Mouse (Mus musculus): Measurements from ENCODE around the gene Smdt1. TPM values are rescaled to one million over a fixed set of nuclear protein-coding genes. Genes with fewer than 3 reads are reported as not detected.

The Smdt1 gene
- polyA plus RNA-seq, 1 experiment from 2014 or later = 392 TPM

DNA sequence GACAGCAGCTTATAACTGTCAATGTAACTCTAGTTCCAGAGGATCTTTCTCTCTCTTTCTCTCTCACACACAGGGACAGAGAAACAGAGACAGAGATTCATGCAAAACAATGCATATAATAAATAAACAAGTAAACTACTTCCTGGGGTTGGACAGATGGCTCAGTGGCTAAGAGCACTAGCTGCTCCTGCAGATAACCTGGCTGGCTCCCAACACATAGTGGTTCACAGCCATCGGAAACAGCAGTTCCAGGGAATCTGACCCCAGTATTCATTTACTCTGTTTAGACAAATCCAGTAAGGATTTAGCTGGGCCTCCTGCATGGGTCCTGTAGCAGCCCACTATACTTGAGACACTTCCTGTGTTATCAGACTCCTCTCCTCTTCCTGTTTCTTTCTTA, 19.1 kb upstream of the Smdt1 start:
- no peak for ATAC-seq (ENCODE audit: low read depth)
- 69% methylated on average over 1 of the region's 1 CpGs for whole genome bisulfite sequencing
- H3K4me2 ChIP-seq (ENCODE audit: low read depth, low read length) = no peak overlapping the region

DNA sequence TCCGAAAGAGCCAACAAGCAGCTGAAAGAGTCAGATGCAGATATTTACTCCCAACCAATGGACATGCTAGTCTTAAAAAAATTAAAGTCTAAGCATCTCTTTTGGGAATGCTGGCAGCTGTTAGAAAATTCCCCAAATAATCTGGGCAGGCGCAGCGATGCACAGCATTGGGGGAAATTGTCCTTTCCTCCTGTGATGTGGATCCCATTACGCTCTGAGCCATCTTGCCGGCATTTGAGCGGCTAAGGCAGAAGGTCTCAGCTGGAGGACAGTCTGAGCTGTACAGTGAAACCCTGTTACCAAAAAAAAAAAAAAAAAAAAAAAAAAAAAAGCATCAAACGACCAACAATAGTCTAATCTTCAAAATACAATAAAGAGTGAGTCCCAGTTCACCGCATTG, 16.6 kb upstream of the Smdt1 start:
- H3K27me3 ChIP-seq (ENCODE audit: control insufficient read depth, insufficient read depth, low read length) = no peaks in the 10 kb centered on the region
- no peak overlapping the region for H3K4me2 ChIP-seq (ENCODE audit: low read depth, low read length)
- H3K4me3 ChIP-seq (ENCODE audit: low read depth, low read length) = no peak overlapping the region
- no peaks in the 10 kb centered on the region for H3K9me3 ChIP-seq (ENCODE audit: control insufficient read depth, low read length)
- no peak overlapping the region for H3K9ac ChIP-seq (replicated peaks; ENCODE audit: low read depth, low read length)
- H3K4me1 ChIP-seq (ENCODE audit: control insufficient read depth, insufficient read depth, low read length) = no peaks in the 10 kb centered on the region
- WGBS = 80% methylated on average over 8 of the region's 8 CpGs
- H3K36me3 ChIP-seq (ENCODE audit: control insufficient read depth, insufficient read depth, low read length) = no peaks in the 10 kb centered on the region
- no peak overlapping the region for H3K27ac ChIP-seq (ENCODE audit: low read depth, low read length)
- no peak for ATAC-seq (ENCODE audit: low read depth)

More for the DNA sequence above, 19.1 kb upstream of the Smdt1 start:
- Histone ChIP-seq H3K27ac (ENCODE audit: low read depth, low read length) (no peak overlapping the region), H3K4me1 (ENCODE audit: control insufficient read depth, insufficient read depth, low read length) (no peaks in the 10 kb centered on the region), H3K9ac (replicated peaks; ENCODE audit: low read depth, low read length) (no peak overlapping the region), H3K9me3 (ENCODE audit: control insufficient read depth, low read length) (no peaks in the 10 kb centered on the region), H3K4me3 (ENCODE audit: low read depth, low read length) (no peak overlapping the region), H3K36me3 (ENCODE audit: control insufficient read depth, insufficient read depth, low read length) (no peaks in the 10 kb centered on the region), H3K27me3 (ENCODE audit: control insufficient read depth, insufficient read depth, low read length) (no peaks in the 10 kb centered on the region)

DNA sequence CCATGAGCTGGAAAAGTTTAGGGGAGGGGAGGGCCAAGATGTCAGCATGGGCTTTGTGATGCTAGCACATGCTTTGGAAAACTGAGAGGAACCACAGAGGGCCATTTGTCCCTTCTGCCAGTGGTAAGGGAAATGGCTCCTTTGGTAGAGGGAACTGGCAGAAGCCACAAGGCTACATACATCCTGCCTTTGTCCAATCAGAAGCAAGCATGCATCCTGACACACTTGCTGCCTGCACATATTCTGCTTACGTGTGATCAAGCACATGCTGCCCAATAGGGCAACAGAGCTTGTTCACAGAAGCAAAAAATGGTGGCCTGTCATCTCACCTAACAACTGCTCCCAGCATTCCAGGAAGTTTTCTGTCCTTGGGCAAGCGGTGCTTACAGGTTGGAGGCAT, 13.4 kb upstream of the Smdt1 start:
- Histone ChIP-seq H3K27me3 (ENCODE audit: control insufficient read depth, insufficient read depth, low read length) (no peaks in the 10 kb centered on the region), H3K9ac (replicated peaks; ENCODE audit: low read depth, low read length) (no peak overlapping the region), H3K36me3 (ENCODE audit: control insufficient read depth, insufficient read depth, low read length) (no peaks in the 10 kb centered on the region), H3K4me3 (ENCODE audit: low read depth, low read length) (no peak overlapping the region), H3K9me3 (ENCODE audit: control insufficient read depth, low read length) (no peaks in the 10 kb centered on the region), H3K4me1 (ENCODE audit: control insufficient read depth, insufficient read depth, low read length) (no peaks in the 10 kb centered on the region), H3K27ac (ENCODE audit: low read depth, low read length) (no peak overlapping the region), H3K4me2 (ENCODE audit: low read depth, low read length) (no peak overlapping the region)
- ATAC-seq (ENCODE audit: low read depth) = no peak
- 72% methylated on average over 2 of the region's 2 CpGs for WGBS

DNA sequence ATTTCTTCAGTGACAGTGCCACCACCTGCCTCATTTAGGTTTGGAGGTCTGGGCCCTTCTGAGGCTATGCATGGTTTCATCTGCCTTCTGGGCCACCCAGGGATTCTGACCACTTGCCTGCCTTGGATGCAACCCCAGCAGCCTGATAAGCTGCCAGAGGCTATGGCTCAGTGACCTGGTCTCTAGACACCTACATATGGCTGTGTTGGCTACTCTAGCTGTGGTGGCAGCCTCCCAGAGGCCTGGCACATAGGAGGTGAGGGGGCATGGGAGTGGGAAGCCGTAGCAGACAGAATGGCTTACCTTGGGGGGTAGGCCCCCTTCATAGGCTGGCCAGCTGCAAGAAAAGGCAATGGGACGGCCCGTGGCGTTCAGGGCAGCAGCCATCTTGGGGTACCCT, 3.6 kb upstream of the Smdt1 start:
- Histone ChIP-seq H3K4me3 (ENCODE audit: low read depth, low read length) (no peak overlapping the region), H3K4me1 (ENCODE audit: control insufficient read depth, insufficient read depth, low read length) (peaks cover 11% of the 10 kb centered on the region; the same call in 1 of the 2 replicates), H3K27ac (ENCODE audit: low read depth, low read length) (no peak overlapping the region), H3K9ac (replicated peaks; ENCODE audit: low read depth, low read length) (no peak overlapping the region), H3K27me3 (ENCODE audit: control insufficient read depth, insufficient read depth, low read length) (peaks cover 1% of the 10 kb centered on the region), H3K36me3 (ENCODE audit: control insufficient read depth, insufficient read depth, low read length) (0 out of 2 replicates have a peak, but pooled peaks cover 15% of the 10 kb centered on the region), H3K4me2 (ENCODE audit: low read depth, low read length) (no peak overlapping the region), H3K9me3 (ENCODE audit: control insufficient read depth, low read length) (no peaks in the 10 kb centered on the region)
- no peak for ATAC-seq (ENCODE audit: low read depth)
- 97% methylated on average over 4 of the region's 4 CpGs for WGBS

DNA sequence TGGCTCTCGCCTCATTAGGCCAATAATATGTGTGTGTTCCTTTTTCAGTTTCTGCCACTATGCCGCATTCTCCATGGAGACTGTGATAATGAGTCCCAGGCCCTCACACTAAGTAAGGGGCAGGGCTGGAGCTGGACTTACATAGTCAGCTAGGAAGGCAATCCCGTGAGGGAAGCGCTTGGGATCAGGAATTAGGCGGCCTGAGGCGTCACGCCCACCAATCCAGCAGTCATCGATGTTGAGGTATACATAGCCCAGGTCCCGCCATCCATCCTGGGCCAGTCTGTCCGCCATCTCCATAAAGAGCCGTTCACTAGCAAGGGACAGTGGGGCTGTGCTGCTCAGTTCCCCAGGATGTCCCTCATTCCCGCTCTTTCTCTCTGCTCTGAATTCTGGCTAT, 2.1 kb upstream of the Smdt1 start:
- Histone ChIP-seq H3K36me3 (ENCODE audit: control insufficient read depth, insufficient read depth, low read length) (0 out of 2 replicates have a peak, but pooled peaks cover 15% of the 10 kb centered on the region), H3K27ac (ENCODE audit: low read depth, low read length) (no peak overlapping the region), H3K4me1 (ENCODE audit: control insufficient read depth, insufficient read depth, low read length) (peaks cover 18% of the 10 kb centered on the region; the same call in 1 of the 2 replicates), H3K9ac (replicated peaks; ENCODE audit: low read depth, low read length) (no peak overlapping the region), H3K4me3 (ENCODE audit: low read depth, low read length) (no peak overlapping the region), H3K4me2 (ENCODE audit: low read depth, low read length) (no peak overlapping the region), H3K9me3 (ENCODE audit: control insufficient read depth, low read length) (no peaks in the 10 kb centered on the region), H3K27me3 (ENCODE audit: control insufficient read depth, insufficient read depth, low read length) (peaks cover 8% of the 10 kb centered on the region)
- 63% methylated on average over 12 of the region's 12 CpGs for WGBS
- ATAC-seq (ENCODE audit: low read depth) = no peak

DNA sequence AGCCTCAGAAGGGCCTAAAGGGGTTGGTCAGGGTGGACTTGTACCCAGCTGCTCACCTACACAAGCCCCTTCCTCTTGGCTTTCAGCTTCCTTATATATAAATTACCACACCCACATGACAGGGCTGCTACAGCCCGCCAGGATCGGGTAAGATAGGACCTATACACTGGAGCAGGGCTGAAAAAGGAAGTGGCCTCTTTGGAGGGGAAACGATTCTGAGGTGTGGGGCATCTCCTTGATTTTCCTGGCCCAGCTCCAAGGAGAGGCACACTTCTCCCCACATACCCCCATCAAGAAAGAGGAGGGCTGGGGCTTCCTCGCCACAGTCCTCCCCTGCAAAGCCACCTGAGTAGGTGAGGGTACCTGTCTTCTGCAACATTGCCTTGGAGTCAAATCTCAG, 884 bp upstream of the Smdt1 start:
- Histone ChIP-seq H3K27ac (ENCODE audit: low read depth, low read length) (no peak overlapping the region), H3K36me3 (ENCODE audit: control insufficient read depth, insufficient read depth, low read length) (0 out of 2 replicates have a peak, but pooled peaks cover 15% of the 10 kb centered on the region), H3K9ac (replicated peaks; ENCODE audit: low read depth, low read length) (peak overlapping the region; percentile 51; the same call in 1 of the 2 replicates), H3K4me3 (ENCODE audit: low read depth, low read length) (peak overlapping the region; percentile 45), H3K27me3 (ENCODE audit: control insufficient read depth, insufficient read depth, low read length) (peaks cover 8% of the 10 kb centered on the region), H3K4me1 (ENCODE audit: control insufficient read depth, insufficient read depth, low read length) (peaks cover 18% of the 10 kb centered on the region; the same call in 1 of the 2 replicates), H3K9me3 (ENCODE audit: control insufficient read depth, low read length) (no peaks in the 10 kb centered on the region), H3K4me2 (ENCODE audit: low read depth, low read length) (peak overlapping the region; percentile 57)
- WGBS = 48% methylated on average over 4 of the region's 4 CpGs
- no peak for ATAC-seq (ENCODE audit: low read depth)

DNA sequence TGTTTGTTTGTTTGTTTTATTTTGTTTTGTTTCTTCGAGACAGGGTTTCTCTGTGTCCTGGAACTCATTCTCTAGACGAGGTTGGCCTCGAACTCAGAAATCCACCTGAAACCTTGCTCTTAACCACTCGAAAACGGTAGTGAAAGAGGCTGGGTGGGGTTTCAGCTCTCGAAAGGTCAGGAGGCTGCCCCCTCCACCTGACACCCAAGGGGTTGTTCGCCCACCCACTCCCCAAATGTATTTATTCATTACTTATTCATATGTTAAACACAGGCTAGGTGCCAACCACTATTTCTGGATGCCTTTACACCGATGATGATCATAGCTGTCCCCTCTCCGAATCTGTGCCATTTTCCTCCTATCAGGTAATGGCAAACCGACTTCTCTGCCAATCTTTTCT, 391 bp downstream of the Smdt1 start:
- no peak overlapping the region for H3K27ac ChIP-seq (ENCODE audit: low read depth, low read length)
- H3K4me1 ChIP-seq (ENCODE audit: control insufficient read depth, insufficient read depth, low read length) = peaks cover 18% of the 10 kb centered on the region; the same call in 1 of the 2 replicates
- H3K36me3 ChIP-seq (ENCODE audit: control insufficient read depth, insufficient read depth, low read length) = 0 out of 2 replicates have a peak, but pooled peaks cover 14% of the 10 kb centered on the region
- no peak for ATAC-seq (ENCODE audit: low read depth)
- H3K27me3 ChIP-seq (ENCODE audit: control insufficient read depth, insufficient read depth, low read length) = peaks cover 8% of the 10 kb centered on the region
- 59% methylated on average over 10 of the region's 10 CpGs for WGBS
- H3K4me3 ChIP-seq (ENCODE audit: low read depth, low read length) = peak overlapping the region; percentile 45
- H3K9me3 ChIP-seq (ENCODE audit: control insufficient read depth, low read length) = no peaks in the 10 kb centered on the region
- H3K4me2 ChIP-seq (ENCODE audit: low read depth, low read length) = peak overlapping the region; percentile 57
- H3K9ac ChIP-seq (replicated peaks; ENCODE audit: low read depth, low read length) = peak overlapping the region; percentile 12; the same call in 1 of the 2 replicates

DNA sequence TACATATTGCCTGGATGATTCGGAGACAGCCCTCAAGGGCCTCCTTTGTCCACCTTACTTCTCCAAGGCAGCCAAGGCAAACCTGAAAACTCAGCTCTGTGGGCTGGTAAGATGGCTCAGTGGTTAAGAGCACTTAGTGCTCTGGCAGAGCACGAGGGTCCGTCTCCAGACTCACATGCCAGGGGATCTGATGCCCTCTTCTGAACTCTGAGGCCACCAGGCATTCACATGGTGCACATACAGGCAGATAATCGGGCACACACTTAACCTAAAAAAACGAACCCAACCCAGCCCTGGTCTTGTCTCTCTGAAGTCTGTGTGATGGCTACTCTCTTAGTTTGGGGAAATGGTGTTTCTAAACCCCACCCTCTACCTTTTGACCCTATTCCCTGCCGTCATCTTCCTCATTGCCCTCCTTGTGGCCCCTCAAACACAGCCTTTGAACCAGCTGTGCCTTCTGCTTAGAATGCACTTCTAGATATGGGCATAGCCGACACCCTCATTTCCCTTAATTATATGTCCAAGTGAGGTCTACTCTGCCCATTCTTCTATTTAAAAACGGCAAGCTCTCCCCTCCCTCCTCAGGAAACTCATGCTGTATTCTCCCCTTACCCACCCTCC, 985 bp downstream of the Smdt1 start:
- H3K27ac ChIP-seq (ENCODE audit: low read depth, low read length) = no peak overlapping the region
- no peak overlapping the region for H3K9ac ChIP-seq (replicated peaks; ENCODE audit: low read depth, low read length)
- WGBS = 77% methylated on average over 8 of the region's 8 CpGs
- H3K27me3 ChIP-seq (ENCODE audit: control insufficient read depth, insufficient read depth, low read length) = peaks cover 8% of the 10 kb centered on the region
- H3K4me1 ChIP-seq (ENCODE audit: control insufficient read depth, insufficient read depth, low read length) = peaks cover 18% of the 10 kb centered on the region; the same call in 1 of the 2 replicates
- ATAC-seq (ENCODE audit: low read depth) = no peak
- H3K4me3 ChIP-seq (ENCODE audit: low read depth, low read length) = no peak overlapping the region
- 0 out of 2 replicates have a peak, but pooled peaks cover 8% of the 10 kb centered on the region for H3K36me3 ChIP-seq (ENCODE audit: control insufficient read depth, insufficient read depth, low read length)
- no peak overlapping the region for H3K4me2 ChIP-seq (ENCODE audit: low read depth, low read length)
- no peaks in the 10 kb centered on the region for H3K9me3 ChIP-seq (ENCODE audit: control insufficient read depth, low read length)

DNA sequence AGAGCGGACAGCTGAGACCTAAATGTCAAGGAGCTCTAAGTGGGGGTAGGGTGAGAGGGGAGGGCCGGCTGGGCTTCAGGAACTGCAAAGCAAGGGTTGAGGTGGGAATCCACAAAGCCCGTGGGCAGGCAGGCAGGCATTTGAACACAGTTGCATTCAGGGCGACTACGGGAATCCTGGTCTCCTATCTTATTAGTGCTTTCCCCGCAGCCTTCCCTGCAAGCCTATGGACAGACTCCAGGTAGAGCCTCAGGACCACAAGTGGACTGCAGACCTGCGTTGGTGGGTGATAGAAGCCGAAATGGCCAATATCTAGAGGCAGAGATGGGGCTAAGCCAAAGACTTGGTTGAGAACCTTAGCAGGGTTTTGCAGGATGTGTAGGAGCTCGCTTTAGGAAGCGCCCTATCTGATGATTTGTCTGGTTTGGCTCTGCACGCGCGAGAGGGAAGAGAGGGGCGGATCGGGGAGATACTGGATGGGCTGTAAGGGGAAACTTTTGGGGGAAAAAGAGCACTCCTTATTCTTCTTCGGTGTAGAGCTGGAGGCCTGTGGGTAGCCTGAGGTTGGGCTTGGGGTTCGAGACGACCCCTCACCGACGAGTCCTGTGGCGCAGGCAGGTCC, 1.8 kb downstream of the Smdt1 start:
- no peak for ATAC-seq (ENCODE audit: low read depth)
- WGBS = 50% methylated on average over 21 of the region's 21 CpGs

More for the DNA sequence above, 1.8 kb downstream of the Smdt1 start:
- Histone ChIP-seq H3K27me3 (ENCODE audit: control insufficient read depth, insufficient read depth, low read length) (peaks cover 8% of the 10 kb centered on the region), H3K27ac (ENCODE audit: low read depth, low read length) (no peak overlapping the region; the same call in 1 of the 2 replicates), H3K4me3 (ENCODE audit: low read depth, low read length) (0 out of 2 replicates have a peak overlapping the region, but pooled peaks have one; percentile 21), H3K4me1 (ENCODE audit: control insufficient read depth, insufficient read depth, low read length) (peaks cover 18% of the 10 kb centered on the region; the same call in 1 of the 2 replicates), H3K9ac (replicated peaks; ENCODE audit: low read depth, low read length) (peak overlapping the region; percentile 46; the same call in 1 of the 2 replicates), H3K4me2 (ENCODE audit: low read depth, low read length) (peak overlapping the region; percentile 46), H3K36me3 (ENCODE audit: control insufficient read depth, insufficient read depth, low read length) (0 out of 2 replicates have a peak, but pooled peaks cover 1% of the 10 kb centered on the region), H3K9me3 (ENCODE audit: control insufficient read depth, low read length) (no peaks in the 10 kb centered on the region)

All from neural tube, embryonic 14.5 days (tissue).